ENCODE assay signal across 8 mouse cellular contexts in the genomic region with DNA sequence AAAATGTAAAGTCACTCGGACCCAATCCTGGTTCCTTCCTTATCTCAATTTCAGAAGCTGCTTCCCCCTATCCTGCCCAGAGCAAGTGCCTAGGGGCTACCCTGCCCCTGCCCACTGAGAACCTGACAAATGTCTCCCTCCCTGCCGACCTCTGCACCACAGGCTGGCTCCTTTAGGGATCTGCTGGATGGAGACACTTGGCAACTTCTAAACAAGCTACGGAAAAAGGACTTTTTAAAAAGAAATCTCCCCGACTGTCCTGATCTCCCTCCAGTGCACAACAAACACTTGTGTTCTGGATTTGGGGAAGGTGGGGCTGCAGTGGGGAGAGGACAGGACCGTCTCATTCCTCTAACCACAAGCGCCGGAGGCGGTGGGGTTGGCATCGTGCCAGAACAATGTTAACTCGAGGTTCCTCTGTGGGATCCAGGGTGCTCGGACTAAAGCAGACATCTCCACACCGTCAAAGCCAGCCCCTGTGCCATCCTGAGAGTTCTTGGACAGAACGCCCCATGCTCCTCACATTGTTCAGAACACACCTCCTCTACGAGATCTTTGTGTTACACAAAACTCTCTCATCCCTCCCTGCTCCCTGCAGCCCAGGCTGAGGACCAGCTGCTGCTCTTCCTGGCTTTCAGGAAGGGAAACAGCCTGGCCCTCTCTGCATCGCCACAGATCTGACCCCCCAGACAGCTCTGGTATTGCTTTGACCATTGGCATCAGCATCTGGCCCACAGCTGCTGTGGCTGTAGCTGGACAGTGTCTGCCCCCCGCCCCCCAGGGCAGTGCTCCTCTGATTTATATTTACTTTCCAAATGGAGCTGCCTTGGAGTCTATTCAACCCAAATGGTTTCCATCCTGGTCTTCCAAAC.
DNase-seq lines count a peak whose midpoint lies in the region; ATAC-seq and TF ChIP-seq lines count a peak whose summit lies in the region.

No protein-coding gene starts in this region.

- no peaks in the 10 kb centered on the region for H3K9me3 ChIP-seq in limb, embryonic 14.5 days (ENCODE audit: control insufficient read depth, low read length)
- no peaks in the 10 kb centered on the region for H3K9me3 ChIP-seq in stomach, embryonic 16.5 days (replicated peaks; ENCODE audit: control insufficient read depth, low read length)
- H3K9me3 ChIP-seq in liver, embryonic 11.5 days (ENCODE audit: control insufficient read depth, low read length), result no peaks in the 10 kb centered on the region

- intact Hi-C loops in heart, postnatal 36 days (cut with DNase I), result no loop called here

- 31% methylated on average over 16 of the region's 16 CpGs for WGBS in limb, embryonic 14.5 days
- WGBS in stomach, embryonic 16.5 days, result 35% methylated on average over 16 of the region's 16 CpGs
- WGBS in liver, embryonic 11.5 days, result 76% methylated on average over 16 of the region's 16 CpGs

- peaks cover 76% of the 10 kb centered on the region for H3K36me3 ChIP-seq in limb, embryonic 14.5 days (ENCODE audit: control insufficient read depth, insufficient read depth, low read length)
- H3K36me3 ChIP-seq in stomach, embryonic 16.5 days (ENCODE audit: control insufficient read depth, insufficient read depth, low read length), result peaks cover 4% of the 10 kb centered on the region; the same call in 1 of the 2 replicates
- no peaks in the 10 kb centered on the region; the same call in 1 of the 2 replicates for H3K36me3 ChIP-seq in liver, embryonic 11.5 days (ENCODE audit: control insufficient read depth, insufficient read depth, low read length)

- H3K27me3 ChIP-seq in limb, embryonic 14.5 days (ENCODE audit: control insufficient read depth, insufficient read depth, low read length), result no peaks in the 10 kb centered on the region
- H3K27me3 ChIP-seq in stomach, embryonic 16.5 days (ENCODE audit: control insufficient read depth, insufficient read depth, low read length), result no peaks in the 10 kb centered on the region
- no peaks in the 10 kb centered on the region for H3K27me3 ChIP-seq in liver, embryonic 11.5 days (replicated peaks; ENCODE audit: control insufficient read depth, insufficient read depth, low read length)

- peaks cover 15% of the 10 kb centered on the region for H3K4me1 ChIP-seq in limb, embryonic 14.5 days (ENCODE audit: control insufficient read depth, insufficient read depth, low read length)
- H3K4me1 ChIP-seq in stomach, embryonic 16.5 days (ENCODE audit: control insufficient read depth, insufficient read depth, low read length), result peaks cover 6% of the 10 kb centered on the region; the same call in 1 of the 2 replicates
- peaks cover 4% of the 10 kb centered on the region; the same call in 1 of the 2 replicates for H3K4me1 ChIP-seq in liver, embryonic 11.5 days (replicated peaks; ENCODE audit: control insufficient read depth, insufficient read depth, low read length)

- H3K4me3 ChIP-seq in limb, embryonic 14.5 days (replicated peaks; ENCODE audit: low read length), result no peak overlapping the region
- H3K4me3 ChIP-seq in stomach, embryonic 16.5 days (replicated peaks; ENCODE audit: low read length), result no peak overlapping the region
- H3K4me3 ChIP-seq in liver, embryonic 11.5 days (ENCODE audit: low read depth, low read length), result no peak overlapping the region

- peak; percentile 9 to 15 for DNase-seq in cerebellum, postnatal 36 days
- peak; percentile 67 for DNase-seq in urinary bladder, postnatal 14 days (ENCODE audit: low spot score)
- DNase-seq in urinary bladder, adult 18-20 months (ENCODE audit: low spot score in 2 of 2), result no peak
- peak; percentile 62 to 63 for DNase-seq in heart, postnatal 36 days
- peak; percentile 51 for DNase-seq in limb, embryonic 14.5 days (ENCODE audit: low spot score)
- no peak for DNase-seq in liver, embryonic 11.5 days (ENCODE audit: low spot score)

- no peak for TF ChIP-seq POLR2A in limb, embryonic 14.5 days (IDR thresholded peaks at IDR 0.05; ENCODE audit: borderline replicate concordance, extremely low read depth, insufficient read depth, insufficient read length)

- 0 out of 2 replicates have a peak overlapping the region, but pooled peaks have one; percentile 12 for H3K9ac ChIP-seq in limb, embryonic 14.5 days (ENCODE audit: low read depth, low read length, severe bottlenecking)
- H3K9ac ChIP-seq in stomach, embryonic 16.5 days (ENCODE audit: low read length), result no peak overlapping the region
- no peak overlapping the region for H3K9ac ChIP-seq in liver, embryonic 11.5 days (ENCODE audit: low read depth, low read length)

- H3K4me2 ChIP-seq in limb, embryonic 14.5 days (replicated peaks; ENCODE audit: low read depth, low read length, severe bottlenecking), result no peak overlapping the region
- H3K4me2 ChIP-seq in stomach, embryonic 16.5 days (ENCODE audit: low read depth, low read length), result no peak overlapping the region
- no peak overlapping the region for H3K4me2 ChIP-seq in liver, embryonic 11.5 days

- peak overlapping the region; percentile 46; the same call in 1 of the 2 replicates for H3K27ac ChIP-seq in limb, embryonic 14.5 days (replicated peaks; ENCODE audit: low read depth, low read length)
- peak overlapping the region; percentile 55 for H3K27ac ChIP-seq in stomach, embryonic 16.5 days (ENCODE audit: low read length)
- no peak overlapping the region for H3K27ac ChIP-seq in liver, embryonic 11.5 days (ENCODE audit: low read depth, low read length)

- ATAC-seq in cerebellum, adult (ENCODE audit: insufficient number of reproducible peaks, low FRiP score, low TSS enrichment), result no peak
- peak; percentile 58 for ATAC-seq in limb, embryonic 14.5 days (ENCODE audit: low FRiP score, low read depth)
- ATAC-seq in stomach, embryonic 16.5 days (ENCODE audit: insufficient read depth, low FRiP score), result peak; percentile 89
- no peak for ATAC-seq in liver, embryonic 11.5 days (replicated peaks; ENCODE audit: low FRiP score)

Comparison
In these comparisons a context has a peak if more than half of its experiments do, and no peak if none do; other contexts are left out.
1. DNase-seq: peak in cerebellum, postnatal 36 days (2 of 2), urinary bladder, postnatal 14 days (single experiment), heart, postnatal 36 days (2 of 2) and limb, embryonic 14.5 days (single experiment); none in urinary bladder, adult 18-20 months (0 of 2) and liver, embryonic 11.5 days (single experiment).
2. ATAC-seq: peak in limb, embryonic 14.5 days (single experiment) and stomach, embryonic 16.5 days (single experiment); none in cerebellum, adult (single experiment) and liver, embryonic 11.5 days (single experiment).